Mouse (Mus musculus): Measurements from ENCODE around the gene C1qtnf2.

The C1qtnf2 gene

GRCm38 (mm10) chr11:43483122-43483792, 9.2 kb downstream of the C1qtnf2 start:
- peak; percentile 44 for DNase-seq

GRCm38 (mm10) chr11:43484057-43484456, 10.0 kb downstream of the C1qtnf2 start:
- DNase-seq = peak; percentile 13

DNA sequence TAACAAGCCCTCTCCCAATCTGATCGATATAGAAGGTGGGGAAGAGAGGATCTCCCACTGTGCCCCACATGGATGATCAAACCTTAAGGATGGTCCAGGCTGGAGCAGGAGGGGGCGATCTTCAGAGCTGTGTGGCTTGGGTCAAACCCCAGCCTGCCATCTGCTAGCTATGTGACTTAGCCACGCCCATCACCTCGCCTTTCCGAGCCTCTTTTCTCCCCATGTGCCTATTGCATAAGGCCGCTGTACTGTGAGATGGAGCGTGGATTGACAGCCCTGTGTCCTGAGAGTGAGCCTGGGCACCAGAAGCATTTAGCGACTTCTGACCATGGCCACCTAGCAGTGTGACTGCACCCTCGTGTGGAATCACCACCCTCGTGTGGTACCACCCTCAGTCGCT, 10.6 kb downstream of the C1qtnf2 start:
- DNase-seq = no peak

- no peak for DNase-seq
These were observed 11.8 kb downstream of the C1qtnf2 start for GRCm38 (mm10) chr11:43485855-43486254.

DNA sequence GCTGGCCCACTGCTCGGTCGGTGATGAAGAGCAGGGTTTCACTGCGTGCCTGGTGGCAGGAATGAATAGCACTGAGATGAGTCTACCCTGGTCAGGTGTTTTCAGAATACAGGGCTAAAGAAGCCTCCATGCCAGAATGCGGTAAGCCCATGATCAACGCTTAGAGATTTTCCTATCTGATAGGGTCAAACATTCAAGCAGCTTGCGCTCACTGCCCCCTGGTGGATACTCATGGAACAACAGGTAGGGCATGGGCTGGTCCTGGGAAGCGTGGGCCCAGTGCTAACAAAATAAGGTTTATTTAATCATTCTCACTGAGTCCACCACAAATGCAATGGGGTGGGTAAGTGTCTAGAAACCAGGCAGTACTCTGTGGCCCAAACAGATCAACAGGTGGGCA, 18.6 kb downstream of the C1qtnf2 start:
- peak; percentile 83 for DNase-seq

- DNase-seq = peak; percentile 72
These were observed 19.8 kb downstream of the C1qtnf2 start for GRCm38 (mm10) chr11:43493815-43494409.

- DNase-seq = no peak
These were observed 21.0 kb downstream of the C1qtnf2 start for GRCm38 (mm10) chr11:43495037-43495436.

DNA sequence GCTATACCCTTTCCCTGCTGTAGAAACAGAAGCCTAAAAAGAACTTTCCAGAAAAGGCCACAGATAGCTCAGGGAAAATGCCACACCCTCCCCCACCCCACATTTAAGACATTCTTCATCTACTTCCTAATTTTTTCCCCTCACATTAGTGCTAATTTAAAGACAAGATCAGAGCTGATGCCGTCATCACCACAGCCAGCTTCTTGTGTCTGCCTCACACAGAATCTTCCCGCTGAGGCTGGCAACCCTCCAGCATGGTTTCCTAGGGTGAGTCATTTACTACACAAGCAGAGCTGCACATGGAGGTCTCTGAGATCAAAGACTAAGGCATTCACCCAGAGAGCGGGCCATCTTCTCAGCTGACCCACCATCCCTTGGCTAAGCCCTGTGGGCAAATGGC, 21.5 kb downstream of the C1qtnf2 start:
- peak; percentile 54 for DNase-seq

DNA sequence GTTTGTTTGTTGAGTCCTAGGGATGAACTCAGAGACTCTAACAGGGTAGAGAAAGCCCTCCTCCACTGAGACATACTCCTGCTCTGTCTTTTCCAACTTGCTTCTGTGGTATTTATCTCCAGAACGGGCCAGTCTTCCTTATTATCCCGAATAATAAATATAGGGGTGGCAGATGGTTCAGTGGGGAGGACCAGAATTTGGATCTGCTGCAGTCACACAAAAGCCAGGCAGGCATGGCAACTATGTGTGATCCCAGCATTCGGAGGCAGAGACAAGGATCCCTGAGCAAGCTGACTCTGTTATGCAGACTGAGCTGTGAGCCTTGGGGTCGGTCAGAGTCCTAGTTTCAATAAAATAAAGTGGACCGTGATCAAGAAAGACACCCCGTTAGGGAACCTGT, 27.2 kb downstream of the C1qtnf2 start:
- no peak for DNase-seq

DNA sequence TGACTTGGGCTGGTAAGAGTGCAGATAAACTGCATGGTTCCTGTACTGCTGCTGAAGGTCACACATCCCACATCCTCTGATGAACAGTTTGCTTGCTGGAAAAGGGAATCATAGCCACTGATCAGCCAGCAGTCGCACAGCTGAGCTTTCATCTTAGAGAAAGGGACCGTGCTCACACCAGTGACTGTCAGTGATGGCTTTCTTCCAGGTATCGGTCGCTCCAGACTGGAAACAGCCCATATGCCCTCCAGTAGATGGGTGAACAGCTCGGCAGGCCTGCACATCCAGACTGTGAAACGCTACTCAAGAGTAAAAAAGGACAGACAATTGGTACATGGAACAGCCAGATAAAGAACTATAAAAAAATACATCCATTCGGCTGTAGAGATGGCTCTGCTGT, 31.1 kb downstream of the C1qtnf2 start:
- DNase-seq = no peak

- no peak for DNase-seq
These were observed 33.9 kb downstream of the C1qtnf2 start for GRCm38 (mm10) chr11:43507976-43508375.

DNA sequence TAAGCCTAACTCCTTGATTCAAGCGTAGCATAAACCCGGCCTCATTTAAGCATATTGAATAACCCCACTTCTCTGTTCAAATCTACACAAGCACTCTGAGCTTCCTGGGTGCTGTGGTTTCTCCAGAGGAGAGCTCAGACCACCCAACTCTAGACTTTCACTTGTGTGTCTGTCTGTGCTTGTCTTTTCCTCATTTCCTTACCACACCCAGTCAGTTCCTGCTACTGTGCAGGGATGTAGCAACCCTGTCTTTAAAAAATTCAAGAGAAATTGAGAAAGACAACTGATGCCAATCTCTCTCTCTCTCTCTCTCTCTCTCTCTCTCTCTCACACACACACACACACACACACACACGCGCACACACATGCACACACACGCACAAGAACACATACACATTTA, 35.8 kb downstream of the C1qtnf2 start:
- no peak for DNase-seq

- no peak for DNase-seq
These were observed 38.6 kb downstream of the C1qtnf2 start for GRCm38 (mm10) chr11:43512661-43513190.

- peak; percentile 60 for DNase-seq
These were observed 42.4 kb downstream of the C1qtnf2 start for GRCm38 (mm10) chr11:43516344-43517021.

- DNase-seq = no peak
These were observed 43.6 kb downstream of the C1qtnf2 start for GRCm38 (mm10) chr11:43517641-43518040.

- DNase-seq = no peak
These were observed 44.0 kb downstream of the C1qtnf2 start for GRCm38 (mm10) chr11:43518086-43518485.

GRCm38 (mm10) chr11:43518821-43519220, 44.7 kb downstream of the C1qtnf2 start:
- DNase-seq = no peak

DNA sequence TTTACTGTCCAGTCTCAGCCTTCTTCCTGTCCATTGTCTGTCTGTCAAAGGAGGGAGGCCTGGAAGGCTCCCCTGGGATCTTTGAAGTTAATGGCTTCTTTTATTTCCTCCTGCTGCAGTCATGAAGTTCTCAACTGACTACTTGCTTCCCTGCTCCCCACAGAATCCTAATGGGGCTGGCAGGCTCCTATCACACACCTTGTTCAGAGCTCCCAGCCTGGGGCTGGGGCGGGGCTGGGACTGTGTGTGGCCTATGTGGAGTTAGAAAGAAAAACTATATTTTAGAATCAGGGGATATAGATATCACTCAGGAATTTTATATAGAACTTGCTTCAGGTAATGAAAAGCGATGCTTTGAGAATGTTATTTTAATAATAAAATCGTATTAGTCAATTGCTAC, 46.4 kb downstream of the C1qtnf2 start:
- no peak for DNase-seq

DNA sequence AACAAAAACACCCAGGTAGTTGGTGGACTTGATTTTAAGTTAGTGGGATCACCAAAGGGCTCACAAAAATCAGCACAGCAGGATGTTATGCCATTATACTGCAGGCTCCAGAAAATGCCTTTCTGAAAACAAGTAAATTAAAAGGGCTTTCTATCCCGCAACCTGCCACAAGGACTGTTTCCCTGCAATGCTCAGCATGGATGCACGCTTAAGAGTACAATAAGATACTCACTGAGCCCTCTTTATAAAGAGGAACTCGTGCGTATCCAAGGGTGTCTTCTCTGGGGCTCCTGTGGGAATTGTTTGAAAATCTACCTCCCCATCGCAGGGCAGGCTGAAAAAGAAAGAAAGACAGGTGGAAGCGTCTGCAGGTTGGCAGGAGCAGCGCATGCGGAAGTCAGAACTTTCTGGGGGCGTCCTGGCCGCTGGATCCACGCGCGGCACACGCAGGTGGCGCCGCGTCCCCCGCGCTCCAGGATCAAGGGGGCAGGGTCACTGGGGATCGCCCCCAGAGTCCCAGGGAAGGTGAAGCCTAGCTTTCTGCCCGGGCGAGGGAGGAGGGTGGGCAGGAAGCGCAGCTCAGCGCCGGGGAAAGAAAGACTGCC, 54.1 kb downstream of the C1qtnf2 start:
- DNase-seq = no peak

DNA sequence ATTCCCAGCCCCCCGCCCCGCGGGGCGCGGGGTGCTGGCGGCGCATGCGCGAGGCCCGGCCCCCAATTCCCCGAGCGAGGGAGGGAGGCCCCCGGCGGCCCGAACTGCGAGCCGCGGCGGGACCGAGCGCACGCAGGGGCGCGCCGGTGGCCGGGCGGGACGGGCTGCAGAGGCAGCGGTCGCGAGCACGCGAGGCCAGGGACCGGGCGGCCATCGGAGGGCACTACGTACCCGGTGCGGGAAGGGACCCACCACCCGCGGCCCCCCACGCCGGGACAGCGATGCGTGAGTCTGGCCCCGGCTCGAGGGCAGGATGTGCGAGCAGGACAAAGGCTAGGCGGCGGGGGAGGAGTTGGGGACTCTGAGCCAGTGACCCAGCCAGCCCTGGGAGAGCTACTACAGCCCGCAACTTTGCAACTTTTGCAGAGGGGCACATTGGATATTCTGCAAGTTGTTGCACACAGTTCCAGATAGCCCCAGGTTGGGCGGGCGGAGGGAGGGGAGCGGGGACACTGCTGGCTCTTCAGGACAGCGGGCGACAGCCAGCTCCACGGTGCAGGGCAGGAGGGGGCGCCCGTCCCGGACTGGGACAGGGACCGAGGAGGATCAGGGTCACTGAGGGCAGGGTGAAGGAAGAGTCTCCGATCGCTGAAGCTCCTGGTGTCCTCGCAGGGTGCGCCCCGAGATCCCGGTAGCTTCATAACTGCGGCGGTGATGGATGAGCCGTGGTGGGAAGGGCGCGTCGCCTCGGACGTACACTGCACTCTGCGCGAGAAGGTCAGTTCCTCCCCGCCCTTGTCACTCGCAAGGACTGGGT, 54.8 kb downstream of the C1qtnf2 start, which contains the start of gene Ccnjl:
Ccnjl (plus strand) TSS at position 102 of the 817 bp plus-strand sequence.
- DNase-seq = peak; percentile 52

DNA sequence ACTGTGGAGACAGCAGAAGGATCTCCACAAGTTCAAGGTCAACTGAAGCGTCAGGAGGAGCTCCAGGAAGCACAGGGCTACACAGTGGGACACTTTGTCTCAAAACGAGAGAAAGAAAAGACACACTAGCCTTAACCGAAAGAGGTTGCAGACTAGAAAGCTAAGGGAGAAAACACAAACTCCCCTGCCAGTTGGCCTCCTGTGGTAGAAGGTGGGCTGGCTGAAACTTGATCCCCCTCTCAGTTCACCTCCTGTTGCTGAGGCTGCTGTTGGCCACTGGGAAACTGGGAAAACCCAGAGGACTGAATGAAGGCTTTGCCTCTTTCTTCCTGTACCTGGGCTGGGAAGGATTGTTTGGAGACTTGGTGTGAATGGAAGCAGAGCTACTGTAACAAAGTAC, 56.0 kb downstream of the C1qtnf2 start:
- no peak for DNase-seq

DNA sequence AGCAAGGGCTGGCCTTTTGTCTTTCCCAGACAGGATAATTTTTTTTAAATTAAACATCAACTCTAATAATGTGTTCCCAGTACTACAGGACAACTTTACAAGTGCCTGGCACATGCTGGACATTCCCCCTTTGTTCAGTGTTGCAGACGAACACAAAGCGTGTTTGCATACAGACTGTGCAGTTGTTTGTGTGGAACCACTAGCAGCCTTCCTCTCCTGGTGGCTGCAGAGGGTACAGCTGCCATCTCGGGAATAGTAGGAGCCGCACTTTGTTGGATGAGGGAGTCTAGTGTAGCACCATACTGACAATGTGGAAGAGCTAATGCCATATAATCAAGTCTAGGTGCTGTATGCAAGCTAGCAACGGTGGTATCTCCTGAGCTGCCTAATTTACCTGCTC, 57.5 kb downstream of the C1qtnf2 start:
- DNase-seq = no peak

GRCm38 (mm10) chr11:43537074-43537473, 63.0 kb downstream of the C1qtnf2 start:
- DNase-seq = no peak
